Mouse (Mus musculus) thymus, adult 2 months (tissue): ENCODE data around the gene Kpna7.

Experiments used
- CTCF ChIP-seq: fragments of 200-500 bp; IDR thresholded peaks from 2 replicates; pipeline ENCODE4 v1.5.1; 2012; ENCODE audit warnings: mild to moderate bottlenecking, control low read depth, low read length, moderate library complexity, borderline replicate concordance; ENCODE audit not compliant: control insufficient read depth, poor library complexity, insufficient read depth; ENCODE audit errors: extremely low read depth
- POLR2A ChIP-seq: fragments of 200-500 bp; IDR thresholded peaks from 2 replicates; pipeline ENCODE4 v1.6.1; 2012; ENCODE audit warnings: mild to moderate bottlenecking, low read length, control low read depth, moderate library complexity; ENCODE audit not compliant: control insufficient read depth, poor library complexity, insufficient read depth; ENCODE audit errors: extremely low read depth

DNA sequence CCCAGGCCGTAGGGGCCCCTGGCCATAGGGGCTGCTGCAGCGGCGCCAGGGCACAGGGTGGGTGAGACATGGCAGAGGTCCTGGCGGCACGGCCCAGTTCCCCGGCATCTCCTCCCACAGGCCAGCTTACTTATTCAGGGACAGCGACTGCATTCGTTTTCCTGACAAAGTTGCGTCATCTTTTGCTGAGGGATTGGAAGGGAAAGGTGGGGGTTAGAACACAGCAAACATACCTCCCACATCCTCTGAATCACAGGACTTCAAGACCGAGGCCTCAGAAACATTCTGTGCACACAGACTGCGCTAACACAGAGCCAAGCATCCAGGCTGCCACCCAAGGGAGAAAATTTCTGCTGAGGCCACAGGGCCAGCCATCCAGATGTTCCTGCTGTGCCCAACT, 46.4 kb upstream of the Kpna7 start:
- TF ChIP-seq CTCF (no peak), POLR2A (no peak)
